Mouse (Mus musculus) limb, embryonic 14.5 days (tissue): ENCODE measurements around the gene R3hdm2. TPM values are rescaled to one million over a fixed set of nuclear protein-coding genes. Genes with fewer than 3 reads are reported as not detected.

Experiments
- ATAC-seq: fragments of 200-750 bp; cut with Nextera tagmentation; 2 replicates; pipeline ENCODE4 v1.8.0; 2017; ENCODE audit warnings: low read depth, moderate number of reproducible peaks, moderate TSS enrichment; ENCODE audit not compliant: low FRiP score
- DNase-seq: peaks from one replicate; pipeline ENCODE4 v3.0.0-alpha.2; 2015; ENCODE audit warnings: low spot score
- H3K27ac ChIP-seq: fragments of 300-500 bp; sonication (generic); replicated peaks from 2 replicates; pipeline ENCODE4 v1.5.1; 2014; ENCODE audit warnings: low read depth, mild to moderate bottlenecking, low read length, moderate library complexity, mixed read lengths
- H3K27me3 ChIP-seq: fragments of 300-500 bp; sonication (generic); 2 replicates; pipeline ENCODE4 v1.6.1; 2014; ENCODE audit warnings: low read length, mixed read lengths; ENCODE audit not compliant: control insufficient read depth, insufficient read depth
- H3K36me3 ChIP-seq: fragments of 300-500 bp; sonication (generic); 2 replicates; pipeline ENCODE4 v1.6.1; 2014; ENCODE audit warnings: mild to moderate bottlenecking, low read length, moderate library complexity, mixed read lengths; ENCODE audit not compliant: control insufficient read depth, insufficient read depth
- H3K4me1 ChIP-seq: fragments of 300-500 bp; sonication (generic); 2 replicates; pipeline ENCODE4 v1.6.1; 2014; ENCODE audit warnings: antibody characterized with exemption, low read length, mixed read lengths; ENCODE audit not compliant: control insufficient read depth, insufficient read depth
- H3K4me2 ChIP-seq: fragments of 300-500 bp; sonication (generic); replicated peaks from 2 replicates; pipeline ENCODE4 v1.6.1; 2014; ENCODE audit warnings: low read depth, mild to moderate bottlenecking, low read length, moderate library complexity; ENCODE audit not compliant: severe bottlenecking
- H3K4me3 ChIP-seq: fragments of 300-500 bp; sonication (generic); replicated peaks from 2 replicates; pipeline ENCODE4 v1.5.1; 2014; ENCODE audit warnings: low read length
- H3K9ac ChIP-seq: fragments of 300-500 bp; sonication (generic); 2 replicates; pipeline ENCODE4 v1.6.1; 2014; ENCODE audit warnings: mild to moderate bottlenecking, low read depth, low read length, moderate library complexity; ENCODE audit not compliant: severe bottlenecking
- H3K9me3 ChIP-seq: fragments of 300-500 bp; sonication (generic); 2 replicates; pipeline ENCODE4 v1.6.1; 2016; ENCODE audit warnings: low read length; ENCODE audit not compliant: control insufficient read depth
- POLR2A ChIP-seq: fragments of 200-500 bp; IDR thresholded peaks from 2 replicates; pipeline ENCODE4 v1.8.0; 2012; ENCODE audit warnings: inconsistent platforms, mild to moderate bottlenecking, moderate library complexity, borderline replicate concordance; ENCODE audit not compliant: insufficient read depth, insufficient read length; ENCODE audit errors: extremely low read depth
- WGBS: fragments of 180-500 bp; shearing (Covaris S2); extraction: QIAGEN DNeasy Blood & Tissue Kit; methylation state at CpG from one replicate; pipeline ENCODE4 v1.1.7; 2014; 5-methylcytosine and 5-hydroxymethylcytosine counted together
- polyA plus RNA-seq, 2 experiments: library from polyadenylated mRNA; depleted of rRNA in 1 of 2; stranded (reverse) in 1 of 2; unstranded in 1 of 2; fragments of >200 nt; fragmentation: Nextera tagmentation in 1 of 2; extraction: Ambion mirVana in 1 of 2; gene quantifications; 2 replicates each; pipeline versions ENCODE4 v1.2.1 to v1.2.3; 2012 to 2014

Gene R3hdm2
- polyA plus RNA-seq (2012; rRNA removed) (58.0 and 85.5 TPM in 2 replicates), polyA plus RNA-seq (2014; fragmentation: Nextera tagmentation; extraction: Ambion mirVana) (38.3 and 39.5 TPM in 2 replicates)

DNA sequence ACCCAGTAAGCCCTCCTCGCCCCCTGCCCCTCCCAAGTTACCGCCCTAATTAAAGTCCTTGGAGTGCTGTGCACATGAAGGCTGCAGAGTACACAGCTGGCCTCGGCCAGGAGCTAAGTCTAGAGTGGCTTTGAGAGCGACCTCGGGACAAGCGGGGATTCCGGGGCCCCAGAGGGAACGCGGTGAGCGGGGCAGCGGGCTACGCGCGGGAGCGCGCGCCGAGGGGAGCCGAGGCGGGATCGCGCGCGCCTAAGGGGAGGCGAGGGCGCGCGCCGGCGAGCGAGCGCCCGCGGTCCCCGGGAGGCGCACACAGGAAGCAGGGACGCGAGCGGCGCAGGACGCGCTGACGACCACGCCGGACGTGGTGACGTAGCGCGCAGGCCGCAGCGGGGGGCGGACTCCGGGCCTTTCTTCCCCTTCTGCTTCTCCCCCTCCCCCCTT lies at the start of gene R3hdm2:
R3hdm2 (plus strand) TSS at position 77 of the 441 bp plus-strand sequence.
- ATAC-seq (peak; percentile 95), DNase-seq (peak; percentile 97)
- WGBS = 1% methylated on average over 20 of the region's 53 CpGs
- peak within 1 kb of the TSS; percentile 88 for H3K9ac ChIP-seq
- peak within 1 kb of the TSS; percentile 62 for H3K4me2 ChIP-seq
- no peaks in the 10 kb centered on the region for H3K27me3 ChIP-seq
- H3K9me3 ChIP-seq = no peaks in the 10 kb centered on the region
- H3K27ac ChIP-seq = peak within 1 kb of the TSS; percentile 96
- H3K4me3 ChIP-seq = peak within 1 kb of the TSS; percentile 73
- no peak for TF ChIP-seq POLR2A
- H3K36me3 ChIP-seq = no peaks in the 10 kb centered on the region
- peaks cover 9% of the 10 kb centered on the region for H3K4me1 ChIP-seq

DNA sequence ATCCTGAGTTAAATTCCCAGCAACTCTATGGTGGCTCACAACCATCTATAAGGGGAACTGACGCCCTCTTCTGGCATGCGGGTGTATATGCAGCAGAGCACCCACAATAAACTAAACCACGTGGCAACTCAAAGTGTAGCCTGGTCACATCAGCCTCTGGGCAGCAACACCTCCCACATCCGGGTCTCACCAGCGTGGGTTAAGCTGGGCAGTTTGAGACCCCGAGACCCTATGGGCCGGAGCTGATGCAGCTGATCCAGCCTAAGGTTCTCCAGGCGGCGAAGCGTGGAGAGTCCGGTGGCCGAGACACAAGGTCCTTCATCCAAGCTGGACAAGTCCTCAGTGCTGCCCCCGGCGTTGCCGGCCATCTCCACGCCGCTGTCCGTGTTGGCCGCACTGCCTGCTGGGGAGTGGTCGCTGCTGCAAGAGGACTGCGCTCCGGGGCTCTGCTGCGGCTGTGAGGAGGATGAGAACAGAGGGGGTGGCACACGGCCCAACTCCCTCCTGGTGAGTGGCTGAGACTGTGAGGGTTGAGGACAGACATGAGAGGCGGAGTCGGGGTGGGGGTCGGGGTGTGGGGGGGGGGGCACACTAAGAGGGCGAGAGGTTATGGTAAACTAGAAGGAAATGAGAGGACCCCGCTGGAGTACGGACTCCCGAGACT lies 47.8 kb upstream of the R3hdm2 start:
- no peak for TF ChIP-seq POLR2A
- DNase-seq (no peak), ATAC-seq (no peak)
- no peak overlapping the region; the same call in 1 of the 2 replicates for H3K4me2 ChIP-seq
- peaks cover 6% of the 10 kb centered on the region; the same call in 1 of the 2 replicates for H3K27me3 ChIP-seq
- no peak overlapping the region for H3K4me3 ChIP-seq
- WGBS = 45% methylated on average over 31 of the region's 31 CpGs
- H3K27ac ChIP-seq = no peak overlapping the region
- H3K36me3 ChIP-seq = peaks cover 71% of the 10 kb centered on the region
- H3K9ac ChIP-seq = no peak overlapping the region
- no peaks in the 10 kb centered on the region for H3K9me3 ChIP-seq
- no peaks in the 10 kb centered on the region for H3K4me1 ChIP-seq

DNA sequence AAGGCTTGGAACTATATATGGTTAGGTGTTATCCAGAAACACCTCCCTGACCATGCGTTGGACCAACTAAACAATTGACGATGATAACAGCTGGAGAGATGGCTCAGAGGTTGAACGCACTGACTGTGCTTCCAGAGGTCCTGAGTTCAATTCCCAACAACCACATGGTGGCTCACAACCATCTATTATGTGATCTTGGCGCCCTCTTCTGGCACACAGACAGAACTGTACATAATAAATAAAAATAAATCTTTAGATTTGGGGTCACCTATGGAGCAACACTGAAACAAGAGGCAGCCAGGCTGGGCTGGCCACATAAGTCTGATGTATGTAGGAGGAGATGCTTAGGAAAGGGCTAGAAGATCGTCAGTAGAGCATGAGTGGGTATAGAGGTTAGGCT lies 47.0 kb upstream of the R3hdm2 start:
- TF ChIP-seq POLR2A = no peak
- Histone ChIP-seq H3K27me3 (no peaks in the 10 kb centered on the region), H3K4me1 (no peaks in the 10 kb centered on the region), H3K27ac (no peak overlapping the region), H3K9me3 (no peaks in the 10 kb centered on the region), H3K9ac (no peak overlapping the region), H3K4me2 (no peak overlapping the region), H3K36me3 (peaks cover 77% of the 10 kb centered on the region), H3K4me3 (no peak overlapping the region)
- no peak for DNase-seq
- 71% methylated on average over 5 of the region's 5 CpGs for WGBS
- no peak for ATAC-seq

DNA sequence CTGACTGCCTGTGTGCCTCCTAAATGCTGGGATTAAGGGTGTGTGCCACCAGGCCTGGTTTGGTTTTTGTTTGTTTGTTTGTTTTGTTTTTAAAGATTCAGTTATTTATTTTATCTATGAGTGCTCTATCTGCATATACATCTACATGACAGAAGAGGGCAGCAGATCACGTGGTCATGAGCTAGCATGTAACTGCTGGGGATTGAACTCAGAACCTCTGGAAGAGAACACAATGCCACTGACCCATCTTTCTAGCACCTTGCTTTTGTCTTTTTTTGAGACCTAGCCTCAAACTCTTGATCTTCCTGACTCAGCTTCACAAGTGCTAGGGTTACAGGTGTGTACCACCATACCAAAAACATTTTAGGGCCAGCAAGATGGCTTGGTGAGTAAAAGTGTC lies 44.9 kb upstream of the R3hdm2 start:
- ATAC-seq (no peak), DNase-seq (no peak)
- Histone ChIP-seq H3K9ac (no peak overlapping the region), H3K4me2 (no peak overlapping the region), H3K36me3 (peaks cover 69% of the 10 kb centered on the region), H3K9me3 (no peaks in the 10 kb centered on the region), H3K4me3 (no peak overlapping the region), H3K27me3 (no peaks in the 10 kb centered on the region), H3K4me1 (no peaks in the 10 kb centered on the region), H3K27ac (no peak overlapping the region)
- no peak for TF ChIP-seq POLR2A
- 83% methylated on average over 1 of the region's 1 CpGs for WGBS

DNA sequence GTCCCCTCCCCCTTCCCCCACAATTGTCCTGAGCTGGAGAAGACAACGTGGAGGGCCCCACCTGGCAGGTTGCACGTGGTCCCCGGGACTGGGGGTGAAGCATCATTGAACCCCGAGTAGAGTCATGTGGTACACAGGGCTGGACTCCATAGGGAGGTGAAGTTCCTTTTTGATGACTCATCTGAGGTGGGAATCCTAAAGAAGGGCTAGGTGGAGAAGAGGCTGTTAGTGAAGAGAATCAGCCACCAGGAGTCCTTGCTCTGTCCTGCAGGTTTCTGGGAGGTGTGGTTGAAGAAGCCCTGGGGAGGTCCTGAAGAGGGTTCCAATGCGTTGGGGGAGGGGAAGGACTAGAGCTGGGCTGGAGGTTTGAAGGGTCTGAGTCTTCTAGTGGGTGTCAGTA lies 43.2 kb upstream of the R3hdm2 start:
- Histone ChIP-seq H3K4me2 (no peak overlapping the region), H3K27ac (no peak overlapping the region), H3K9me3 (no peaks in the 10 kb centered on the region), H3K27me3 (no peaks in the 10 kb centered on the region), H3K9ac (no peak overlapping the region), H3K4me1 (no peaks in the 10 kb centered on the region), H3K4me3 (no peak overlapping the region), H3K36me3 (peaks cover 54% of the 10 kb centered on the region)
- no peak for TF ChIP-seq POLR2A
- 76% methylated on average over 5 of the region's 5 CpGs for WGBS
- DNase-seq = no peak
- ATAC-seq = no peak
